Mouse (Mus musculus): ENCODE data around the gene Mob3a.

Gene Mob3a

GRCm38 (mm10) chr10:80677128-80677875, 24.5 kb downstream of the Mob3a start:
- no peak for DNase-seq

GRCm38 (mm10) chr10:80676198-80676928, 25.4 kb downstream of the Mob3a start:
- DNase-seq, result peak; percentile 100

- DNase-seq, result no peak
These were observed 26.2 kb downstream of the Mob3a start for GRCm38 (mm10) chr10:80675405-80676197.

- no peak for DNase-seq
These were observed 26.8 kb downstream of the Mob3a start for GRCm38 (mm10) chr10:80674851-80675404.

GRCm38 (mm10) chr10:80674161-80674711, 27.5 kb downstream of the Mob3a start:
- no peak for DNase-seq

- no peak for DNase-seq
These were observed 28.1 kb downstream of the Mob3a start for GRCm38 (mm10) chr10:80673690-80674089.

GRCm38 (mm10) chr10:80671936-80672690, 29.7 kb downstream of the Mob3a start:
- no peak for DNase-seq

GRCm38 (mm10) chr10:80671251-80671650, 30.5 kb downstream of the Mob3a start:
- DNase-seq, result no peak

- DNase-seq, result no peak
These were observed 31.2 kb downstream of the Mob3a start for GRCm38 (mm10) chr10:80670531-80670930.

GRCm38 (mm10) chr10:80669737-80670485, 31.9 kb downstream of the Mob3a start:
- DNase-seq, result no peak

- DNase-seq, result no peak
These were observed 32.8 kb downstream of the Mob3a start for GRCm38 (mm10) chr10:80669018-80669417.

- DNase-seq, result no peak
These were observed 33.2 kb downstream of the Mob3a start for GRCm38 (mm10) chr10:80668614-80669013.

GRCm38 (mm10) chr10:80666837-80667412, 34.9 kb downstream of the Mob3a start:
- no peak for DNase-seq

- DNase-seq, result no peak
These were observed 35.6 kb downstream of the Mob3a start for GRCm38 (mm10) chr10:80665981-80666733.

- DNase-seq, result no peak
These were observed 36.3 kb downstream of the Mob3a start for GRCm38 (mm10) chr10:80665459-80665858.

GRCm38 (mm10) chr10:80665016-80665380, 36.8 kb downstream of the Mob3a start:
- DNase-seq, result no peak

GRCm38 (mm10) chr10:80664197-80665015, 37.4 kb downstream of the Mob3a start:
- no peak for DNase-seq

- DNase-seq, result no peak
These were observed 38.1 kb downstream of the Mob3a start for GRCm38 (mm10) chr10:80663485-80664196.

GRCm38 (mm10) chr10:80661149-80661548, 40.6 kb downstream of the Mob3a start:
- DNase-seq, result no peak
